Mouse (Mus musculus) MEL (cell line): Measurements from ENCODE around the gene Pttg1ip.

Experiments
- CTCF ChIP-seq, 3 experiments: IDR thresholded peaks in 2 of 3; conservative IDR thresholded peaks in 1 of 3; 2 replicates each; pipeline ENCODE4 v1.5.1; 2011 to 2012; ENCODE audit warnings: low read length in 3 of 3, low read depth in 2 of 3, mild to moderate bottlenecking in 2 of 3, improper control_type of control experiment in 1 of 3, inconsistent platforms in 1 of 3, mixed read lengths in 1 of 3, moderate library complexity in 1 of 3; ENCODE audit not compliant: control insufficient read depth in 1 of 3, insufficient read depth in 1 of 3, poor library complexity in 1 of 3, severe bottlenecking in 1 of 3
- HCFC1 ChIP-seq: IDR thresholded peaks from 2 replicates; pipeline ENCODE4 v1.6.1; 2012; ENCODE audit warnings: low read depth, mild to moderate bottlenecking, inconsistent platforms, low read length, improper control_type of control experiment, moderate library complexity
- NRF1 ChIP-seq: IDR thresholded peaks from 2 replicates; pipeline ENCODE4 v1.6.1; 2014; ENCODE audit warnings: low read depth, mild to moderate bottlenecking, inconsistent platforms, low read length, improper control_type of control experiment, moderate library complexity; ENCODE audit not compliant: poor library complexity, insufficient read depth, severe bottlenecking
- RCOR1 ChIP-seq: IDR thresholded peaks from 2 replicates; pipeline ENCODE4 v1.6.1; 2012; ENCODE audit warnings: low read depth, mild to moderate bottlenecking, inconsistent platforms, low read length, improper control_type of control experiment

GRCm38 (mm10) chr10:77629970-77630369, 48.5 kb downstream of the Pttg1ip start:
- TF ChIP-seq RCOR1, result no peak
- no peak for TF ChIP-seq HCFC1
- no peak for TF ChIP-seq NRF1
- peak in 1 of 3 experiments; percentile 18; a peak in 1 of 6 replicates for TF ChIP-seq CTCF (IDR thresholded peaks at IDR 0.05 in 2 of 3, conservative IDR thresholded peaks at IDR 0.05 in 1 of 3; ENCODE audit: control insufficient read depth in 1 of 3, insufficient read depth in 1 of 3, low read depth in 2 of 3, low read length in 3 of 3, poor library complexity in 1 of 3, severe bottlenecking in 1 of 3)
